Mouse (Mus musculus) heart, embryonic 11.5 days (tissue): ENCODE results near the gene Rph3al. TPM values are rescaled to one million over a fixed set of nuclear protein-coding genes. Genes with fewer than 3 reads are reported as not detected.

Experiments
- ATAC-seq: fragments of 200-750 bp; cut with Nextera tagmentation; replicated peaks from 2 replicates; pipeline ENCODE4 v1.8.0; 2017; ENCODE audit warnings: moderate library complexity; ENCODE audit not compliant: insufficient number of reproducible peaks, low FRiP score, low TSS enrichment
- H3K27ac ChIP-seq: fragments of 300-500 bp; sonication (generic); 2 replicates; pipeline ENCODE4 v1.5.1; 2014; ENCODE audit warnings: mild to moderate bottlenecking, low read depth, low read length
- H3K27me3 ChIP-seq: fragments of 300-500 bp; sonication (generic); 2 replicates; pipeline ENCODE4 v1.6.1; 2014; ENCODE audit warnings: mild to moderate bottlenecking, low read length, mixed read lengths; ENCODE audit not compliant: control insufficient read depth, insufficient read depth
- H3K36me3 ChIP-seq: fragments of 300-500 bp; sonication (generic); 2 replicates; pipeline ENCODE4 v1.6.1; 2014; ENCODE audit warnings: mild to moderate bottlenecking, low read length, moderate library complexity, mixed read lengths; ENCODE audit not compliant: control insufficient read depth, insufficient read depth
- H3K4me1 ChIP-seq: fragments of 300-500 bp; sonication (generic); 2 replicates; pipeline ENCODE4 v1.6.1; 2014; ENCODE audit warnings: low read length; ENCODE audit not compliant: control insufficient read depth, insufficient read depth
- H3K4me2 ChIP-seq: fragments of 300-500 bp; sonication (generic); 2 replicates; pipeline ENCODE4 v1.6.1; 2014; ENCODE audit warnings: mild to moderate bottlenecking, moderate library complexity
- H3K4me3 ChIP-seq: fragments of 300-500 bp; sonication (generic); 2 replicates; pipeline ENCODE4 v1.5.1; 2014; ENCODE audit warnings: low read depth, low read length
- H3K9ac ChIP-seq: fragments of 300-500 bp; sonication (generic); 2 replicates; pipeline ENCODE4 v1.6.1; 2014; ENCODE audit warnings: mild to moderate bottlenecking, low read depth, low read length, moderate library complexity
- H3K9me3 ChIP-seq: fragments of 300-500 bp; sonication (generic); replicated peaks from 2 replicates; pipeline ENCODE4 v1.6.1; 2016; ENCODE audit warnings: low read length; ENCODE audit not compliant: control insufficient read depth
- WGBS: fragments of 180-500 bp; shearing (Covaris S2); extraction: QIAGEN DNeasy Blood & Tissue Kit; methylation state at CpG from one replicate; pipeline ENCODE4 v1.1.7; 2014; ENCODE audit not compliant: insufficient replicate concordance; 5-methylcytosine and 5-hydroxymethylcytosine counted together
- polyA plus RNA-seq: library from polyadenylated mRNA; unstranded; fragments of >200 nt; fragmentation: Nextera tagmentation; extraction: Ambion mirVana; gene quantifications from 2 replicates; pipeline ENCODE4 v1.2.1, GENCODE M21; 2014

Rph3al gene
- polyA plus RNA-seq, 1 experiment from 2014 or later = 4.1 TPM

DNA sequence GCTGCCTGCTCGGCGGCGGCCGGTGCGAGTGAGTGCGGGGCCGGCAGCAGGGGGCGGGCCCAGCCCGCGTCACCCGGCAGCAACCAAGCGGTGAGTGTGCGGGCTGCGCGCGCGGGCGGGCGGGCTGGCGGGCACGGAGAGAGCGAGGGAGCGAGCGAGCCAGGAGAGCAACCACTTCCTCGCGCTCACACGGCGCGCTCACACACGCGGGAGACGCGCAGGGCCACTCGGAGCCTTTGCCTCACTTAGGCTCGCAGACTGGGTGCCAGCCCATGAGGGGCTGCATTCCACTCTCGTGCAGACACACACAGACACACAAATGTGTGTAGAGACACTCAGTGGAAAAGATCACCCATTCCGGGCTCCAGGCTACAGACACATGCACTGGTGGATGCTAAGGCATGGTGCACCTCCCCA lies 142.2 kb downstream of the Rph3al start, which contains the start of gene Doc2b:
Gene Doc2b (minus strand): TSS at position 21 of the 417 bp plus-strand sequence.
- ATAC-seq = no peak
- Histone ChIP-seq H3K4me3 (peak within 1 kb of the TSS; percentile 54), H3K4me2 (peak within 1 kb of the TSS; percentile 74), H3K27me3 (peaks cover 72% of the 10 kb centered on the region), H3K9me3 (no peaks in the 10 kb centered on the region), H3K9ac (peak within 1 kb of the TSS; percentile 60), H3K36me3 (no peaks in the 10 kb centered on the region), H3K4me1 (peaks cover 7% of the 10 kb centered on the region; the same call in 1 of the 2 replicates), H3K27ac (no peak within 1 kb of the TSS)
- WGBS = 5% methylated on average over 35 of the region's 37 CpGs

DNA sequence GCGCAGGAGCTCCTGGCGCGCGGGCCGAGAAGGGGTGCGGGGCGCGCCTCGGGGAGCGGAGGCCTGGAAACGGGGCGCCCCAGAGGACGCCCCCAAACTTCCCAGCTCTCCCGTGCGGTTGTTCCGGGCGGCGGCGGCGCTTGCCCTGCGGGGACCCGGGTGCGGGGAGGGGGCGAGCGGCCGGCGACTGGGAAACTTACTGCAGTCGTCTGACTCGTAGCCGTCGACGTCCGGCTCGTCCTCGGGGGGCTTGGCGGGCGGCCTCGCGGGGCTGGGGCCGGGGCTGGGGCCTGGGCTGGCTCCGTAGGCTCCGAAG lies 142.9 kb downstream of the Rph3al start:
- 3% methylated on average over 35 of the region's 42 CpGs for WGBS
- Histone ChIP-seq H3K9ac (peak overlapping the region; percentile 60), H3K36me3 (no peaks in the 10 kb centered on the region), H3K4me2 (peak overlapping the region; percentile 74), H3K4me1 (peaks cover 7% of the 10 kb centered on the region; the same call in 1 of the 2 replicates), H3K4me3 (peak overlapping the region; percentile 54), H3K9me3 (no peaks in the 10 kb centered on the region), H3K27me3 (peaks cover 69% of the 10 kb centered on the region), H3K27ac (no peak overlapping the region)
- no peak for ATAC-seq

- peaks cover 70% of the 10 kb centered on the region for H3K27me3 ChIP-seq
- H3K36me3 ChIP-seq = no peaks in the 10 kb centered on the region
- H3K4me1 ChIP-seq = peaks cover 7% of the 10 kb centered on the region; the same call in 1 of the 2 replicates
- no peak overlapping the region for H3K27ac ChIP-seq
- ATAC-seq = no peak
- peak overlapping the region; percentile 74 for H3K4me2 ChIP-seq
- WGBS = 10% methylated on average over 32 of the region's 45 CpGs
- H3K9ac ChIP-seq = peak overlapping the region; percentile 60
- H3K9me3 ChIP-seq = no peaks in the 10 kb centered on the region
- H3K4me3 ChIP-seq = peak overlapping the region; percentile 54
Measured at GRCm38 (mm10) chr11:75794602-75795320, 143.5 kb downstream of the Rph3al start.

DNA sequence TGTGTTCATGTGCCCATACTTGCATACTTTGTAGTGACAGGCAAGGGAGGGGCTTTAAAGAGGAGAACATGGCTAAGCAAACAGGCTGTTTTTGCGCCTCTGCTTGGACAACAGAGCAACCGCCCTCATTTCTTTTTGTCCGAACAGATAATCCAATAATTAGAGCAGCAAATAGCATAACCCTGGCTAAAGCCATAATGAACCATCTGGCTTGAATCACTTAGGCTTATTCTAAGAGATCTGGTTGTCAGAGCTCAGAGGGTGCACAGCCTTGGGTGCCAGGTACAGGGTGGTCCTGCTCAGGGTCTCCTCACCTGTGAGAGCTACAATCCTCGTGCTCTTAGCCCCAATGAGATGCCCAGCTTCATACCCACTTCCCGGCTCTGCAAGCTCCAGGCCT lies 144.9 kb downstream of the Rph3al start:
- H3K4me1 ChIP-seq = peaks cover 7% of the 10 kb centered on the region; the same call in 1 of the 2 replicates
- H3K9ac ChIP-seq = no peak overlapping the region
- H3K9me3 ChIP-seq = no peaks in the 10 kb centered on the region
- no peaks in the 10 kb centered on the region for H3K36me3 ChIP-seq
- 77% methylated on average over 5 of the region's 5 CpGs for WGBS
- no peak overlapping the region for H3K27ac ChIP-seq
- H3K27me3 ChIP-seq = peaks cover 68% of the 10 kb centered on the region
- no peak overlapping the region for H3K4me3 ChIP-seq
- H3K4me2 ChIP-seq = no peak overlapping the region
- ATAC-seq = no peak

DNA sequence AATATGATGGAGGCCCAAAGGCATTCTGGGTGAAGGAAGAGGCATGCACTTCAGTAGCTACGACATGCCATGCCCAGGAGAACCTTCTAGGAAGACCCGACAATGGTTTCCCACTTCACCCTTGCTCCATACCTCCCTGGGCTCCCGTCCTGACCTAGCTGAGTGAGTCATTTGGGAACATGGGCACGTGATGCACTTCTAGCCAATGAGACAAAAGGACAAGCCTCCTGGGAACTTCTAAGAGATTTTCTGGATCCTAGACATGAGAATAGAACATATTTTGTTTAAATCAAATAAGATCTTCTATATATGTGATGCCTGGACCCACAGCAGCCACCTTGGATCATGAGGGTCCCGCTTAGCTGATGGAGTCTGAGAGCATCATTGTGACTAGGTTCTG lies 145.7 kb downstream of the Rph3al start:
- ATAC-seq = no peak
- Histone ChIP-seq H3K36me3 (no peaks in the 10 kb centered on the region), H3K4me1 (peaks cover 7% of the 10 kb centered on the region; the same call in 1 of the 2 replicates), H3K9me3 (no peaks in the 10 kb centered on the region), H3K4me2 (no peak overlapping the region), H3K27ac (no peak overlapping the region), H3K4me3 (no peak overlapping the region), H3K27me3 (peaks cover 60% of the 10 kb centered on the region), H3K9ac (no peak overlapping the region)
- 64% methylated on average over 5 of the region's 5 CpGs for WGBS

- Histone ChIP-seq H3K27ac (no peak overlapping the region), H3K4me1 (no peaks in the 10 kb centered on the region), H3K27me3 (peaks cover 9% of the 10 kb centered on the region), H3K36me3 (no peaks in the 10 kb centered on the region), H3K9ac (no peak overlapping the region), H3K9me3 (no peaks in the 10 kb centered on the region), H3K4me2 (no peak overlapping the region), H3K4me3 (no peak overlapping the region)
- no peak for ATAC-seq
- 68% methylated on average over 8 of the region's 8 CpGs for WGBS
Measured at GRCm38 (mm10) chr11:75785897-75786296, 152.3 kb downstream of the Rph3al start.

GRCm38 (mm10) chr11:75783799-75784198 lies 154.4 kb downstream of the Rph3al start:
- Histone ChIP-seq H3K27me3 (peaks cover 3% of the 10 kb centered on the region; the same call in 1 of the 2 replicates), H3K4me2 (no peak overlapping the region), H3K9me3 (no peaks in the 10 kb centered on the region), H3K36me3 (no peaks in the 10 kb centered on the region), H3K27ac (no peak overlapping the region), H3K4me3 (no peak overlapping the region), H3K9ac (no peak overlapping the region), H3K4me1 (no peaks in the 10 kb centered on the region)
- no peak for ATAC-seq
- 83% methylated on average over 5 of the region's 5 CpGs for WGBS

DNA sequence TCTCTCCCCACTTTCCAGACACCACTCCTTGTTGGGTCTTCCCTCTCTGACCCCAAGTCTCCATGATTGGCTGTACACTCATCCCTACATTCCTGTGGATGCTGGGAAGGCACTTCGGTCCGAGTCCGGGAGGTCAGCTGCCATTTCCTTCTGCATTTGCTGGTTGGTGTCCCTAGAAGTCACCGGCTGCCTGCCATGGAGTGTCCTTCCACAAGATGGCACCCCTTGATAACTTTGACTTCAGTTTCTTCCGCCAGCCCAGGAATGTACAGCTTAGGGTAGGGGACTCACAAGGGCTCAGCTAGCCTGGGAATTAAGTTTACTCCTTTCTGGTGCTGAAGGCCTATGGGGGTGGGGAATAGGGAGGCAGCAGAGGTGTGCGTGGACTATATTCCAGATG lies 156.3 kb downstream of the Rph3al start:
- no peak for ATAC-seq
- Histone ChIP-seq H3K4me1 (no peaks in the 10 kb centered on the region), H3K27ac (no peak overlapping the region), H3K36me3 (no peaks in the 10 kb centered on the region), H3K4me2 (no peak overlapping the region), H3K4me3 (no peak overlapping the region), H3K9me3 (no peaks in the 10 kb centered on the region), H3K27me3 (peaks cover 3% of the 10 kb centered on the region; the same call in 1 of the 2 replicates), H3K9ac (no peak overlapping the region)
- WGBS = 28% methylated on average over 6 of the region's 6 CpGs
